Mouse (Mus musculus) cerebellum, adult 2 months (tissue): ENCODE data around the gene Zg16.

ENCODE experiments used
- CTCF ChIP-seq: fragments of 200-500 bp; IDR thresholded peaks from 2 replicates; pipeline ENCODE4 v1.5.1; 2011; ENCODE audit warnings: low read depth, mild to moderate bottlenecking, control low read depth, low read length, moderate library complexity, borderline replicate concordance; ENCODE audit not compliant: insufficient read depth
- POLR2A ChIP-seq: fragments of 200-500 bp; IDR thresholded peaks from 2 replicates; pipeline ENCODE4 v1.6.1; 2011; ENCODE audit warnings: low read length, control low read depth, borderline replicate concordance; ENCODE audit not compliant: insufficient read depth

- TF ChIP-seq CTCF (no peak), POLR2A (no peak)
Measured at GRCm38 (mm10) chr7:127003620-127004019, 83.5 kb downstream of the Zg16 start.
